Mouse (Mus musculus) brown adipose tissue, adult 24 weeks (tissue): ENCODE results near the gene Hoxb5. TPM values are rescaled to one million over a fixed set of nuclear protein-coding genes. Genes with fewer than 3 reads are reported as not detected.
A peak's percentile ranks its signal among the peaks of the same experiment; 100 is the strongest.

Experiments used
- H3K27ac ChIP-seq: fragments of 200-500 bp; replicated peaks from 2 replicates; pipeline ENCODE4 v1.5.1; 2012; ENCODE audit warnings: low read depth, mild to moderate bottlenecking, low read length
- H3K4me1 ChIP-seq: fragments of 200-500 bp; 2 replicates; pipeline ENCODE4 v1.6.1; 2012; ENCODE audit warnings: low read length, mixed read lengths; ENCODE audit not compliant: control insufficient read depth, insufficient read depth, insufficient read length
- H3K4me3 ChIP-seq: fragments of 200-500 bp; 2 replicates; pipeline ENCODE4 v1.5.1; 2012; ENCODE audit warnings: low read depth, mild to moderate bottlenecking, low read length, moderate library complexity; ENCODE audit not compliant: insufficient read depth
- polyA plus RNA-seq: library from polyadenylated mRNA; stranded (reverse); fragments of >200 nt; gene quantifications from 2 replicates; pipeline ENCODE4 v1.2.4, GENCODE M21; 2012; ENCODE audit not compliant: missing spikeins, insufficient read depth, insufficient read length

The Hoxb5 gene
- polyA plus RNA-seq, 1 experiment, result 1.1 TPM

GRCm38 (mm10) chr11:96301064-96301431, 2.1 kb upstream of the Hoxb5 start:
- no peaks in the 10 kb centered on the region for H3K4me1 ChIP-seq
- no peak overlapping the region for H3K4me3 ChIP-seq
- H3K27ac ChIP-seq, result no peak overlapping the region

- no peak overlapping the region for H3K27ac ChIP-seq
- no peaks in the 10 kb centered on the region; the same call in 1 of the 2 replicates for H3K4me1 ChIP-seq
- H3K4me3 ChIP-seq, result no peak overlapping the region
Observed at GRCm38 (mm10) chr11:96301837-96302236, 1.3 kb upstream of the Hoxb5 start.

GRCm38 (mm10) chr11:96302381-96303150, 570 bp upstream of the Hoxb5 start:
- H3K4me3 ChIP-seq, result 0 out of 2 replicates have a peak overlapping the region, but pooled peaks have one; percentile 64
- no peak overlapping the region for H3K27ac ChIP-seq
- no peaks in the 10 kb centered on the region; the same call in 1 of the 2 replicates for H3K4me1 ChIP-seq

GRCm38 (mm10) chr11:96304381-96305195, 1.5 kb downstream of the Hoxb5 start:
- Histone ChIP-seq H3K27ac (peak overlapping the region; percentile 75), H3K4me3 (peak overlapping the region; percentile 64), H3K4me1 (peaks cover 5% of the 10 kb centered on the region; the same call in 1 of the 2 replicates)

- Histone ChIP-seq H3K4me3 (peak overlapping the region; percentile 16; the same call in 1 of the 2 replicates), H3K27ac (peak overlapping the region; percentile 21; the same call in 1 of the 2 replicates), H3K4me1 (peaks cover 11% of the 10 kb centered on the region; the same call in 1 of the 2 replicates)
Observed at GRCm38 (mm10) chr11:96305505-96306182, 2.5 kb downstream of the Hoxb5 start.

- Histone ChIP-seq H3K4me3 (no peak overlapping the region), H3K4me1 (peaks cover 13% of the 10 kb centered on the region; the same call in 1 of the 2 replicates), H3K27ac (peak overlapping the region; percentile 21; the same call in 1 of the 2 replicates)
Observed at GRCm38 (mm10) chr11:96306183-96306907, 3.2 kb downstream of the Hoxb5 start.

GRCm38 (mm10) chr11:96306908-96307269, 3.8 kb downstream of the Hoxb5 start:
- Histone ChIP-seq H3K27ac (no peak overlapping the region), H3K4me3 (no peak overlapping the region), H3K4me1 (peaks cover 13% of the 10 kb centered on the region; the same call in 1 of the 2 replicates)

GRCm38 (mm10) chr11:96308763-96309162, 5.6 kb downstream of the Hoxb5 start:
- H3K4me1 ChIP-seq, result peaks cover 17% of the 10 kb centered on the region
- no peak overlapping the region for H3K4me3 ChIP-seq
- H3K27ac ChIP-seq, result peak overlapping the region; percentile 70

GRCm38 (mm10) chr11:96309288-96309687, 6.2 kb downstream of the Hoxb5 start:
- Histone ChIP-seq H3K4me1 (peaks cover 21% of the 10 kb centered on the region), H3K4me3 (no peak overlapping the region), H3K27ac (peak overlapping the region; percentile 70)

GRCm38 (mm10) chr11:96310183-96310938, 7.2 kb downstream of the Hoxb5 start:
- H3K4me1 ChIP-seq, result peaks cover 21% of the 10 kb centered on the region
- peak overlapping the region; percentile 70 for H3K27ac ChIP-seq
- peak overlapping the region; percentile 20; the same call in 1 of the 2 replicates for H3K4me3 ChIP-seq

- Histone ChIP-seq H3K4me3 (peak overlapping the region; percentile 49), H3K4me1 (peaks cover 21% of the 10 kb centered on the region), H3K27ac (peak overlapping the region; percentile 70)
Observed at GRCm38 (mm10) chr11:96311097-96311496, 8.0 kb downstream of the Hoxb5 start.

GRCm38 (mm10) chr11:96311520-96312417, 8.6 kb downstream of the Hoxb5 start:
- Histone ChIP-seq H3K4me1 (peaks cover 21% of the 10 kb centered on the region), H3K4me3 (peak overlapping the region; percentile 56), H3K27ac (peak overlapping the region; percentile 70)

GRCm38 (mm10) chr11:96313134-96313533, 10.0 kb downstream of the Hoxb5 start:
- Histone ChIP-seq H3K27ac (peak overlapping the region; percentile 95; the same call in 1 of the 2 replicates), H3K4me1 (peaks cover 21% of the 10 kb centered on the region), H3K4me3 (no peak overlapping the region)
